Mouse (Mus musculus) heart, postnatal 0 days (tissue): ENCODE measurements around the gene Abhd6. TPM values are rescaled to one million over a fixed set of nuclear protein-coding genes. Genes with fewer than 3 reads are reported as not detected.

Experiments used
- ATAC-seq: fragments of 200-750 bp; cut with Nextera tagmentation; 2 replicates; pipeline ENCODE4 v1.8.0; 2017; ENCODE audit warnings: low read depth, moderate number of reproducible peaks, moderate library complexity; ENCODE audit not compliant: insufficient read depth
- DNase-seq: peaks from one replicate; pipeline ENCODE4 v3.0.0-alpha.2; 2016; ENCODE audit warnings: low spot score
- H3K27ac ChIP-seq: fragments of 300-500 bp; sonication (generic); 2 replicates; pipeline ENCODE4 v1.5.1; 2014; ENCODE audit warnings: low read depth, mild to moderate bottlenecking
- H3K27me3 ChIP-seq: fragments of 300-500 bp; sonication (generic); 2 replicates; pipeline ENCODE4 v1.6.1; 2014; ENCODE audit warnings: low read length, mixed read lengths; ENCODE audit not compliant: control insufficient read depth, insufficient read depth
- H3K36me3 ChIP-seq: fragments of 300-500 bp; sonication (generic); replicated peaks from 2 replicates; pipeline ENCODE4 v1.6.1; 2014; ENCODE audit warnings: low read length, mixed read lengths; ENCODE audit not compliant: control insufficient read depth, insufficient read depth
- H3K4me1 ChIP-seq: fragments of 300-500 bp; sonication (generic); 2 replicates; pipeline ENCODE4 v1.6.1; 2014; ENCODE audit warnings: antibody characterized with exemption; ENCODE audit not compliant: control insufficient read depth, insufficient read depth
- H3K4me2 ChIP-seq: fragments of 300-500 bp; sonication (generic); 2 replicates; pipeline ENCODE4 v1.6.1; 2014; ENCODE audit warnings: low read depth, mild to moderate bottlenecking, low read length, moderate library complexity
- H3K4me3 ChIP-seq: fragments of 300-500 bp; sonication (generic); 2 replicates; pipeline ENCODE4 v1.5.1; 2014; ENCODE audit warnings: low read depth, low read length
- H3K9ac ChIP-seq: fragments of 300-500 bp; sonication (generic); replicated peaks from 2 replicates; pipeline ENCODE4 v1.6.1; 2014; ENCODE audit warnings: low read depth, low read length, mixed read lengths
- H3K9me3 ChIP-seq: fragments of 300-500 bp; sonication (generic); replicated peaks from 2 replicates; pipeline ENCODE4 v1.6.1; 2016; ENCODE audit warnings: low read length; ENCODE audit not compliant: control insufficient read depth
- CTCF ChIP-seq: IDR thresholded peaks from 2 replicates; pipeline ENCODE4 v1.5.1; 2016; ENCODE audit warnings: antibody characterized with exemption, control low read depth, low read depth
- EP300 ChIP-seq: IDR thresholded peaks from 2 replicates; pipeline ENCODE4 v1.6.1; 2016; ENCODE audit warnings: antibody characterized with exemption, low read depth
- WGBS: fragments of 180-500 bp; shearing (Covaris S2); extraction: QIAGEN DNeasy Blood & Tissue Kit; methylation state at CpG from one replicate; pipeline ENCODE4 v1.1.7; 2014; 5-methylcytosine and 5-hydroxymethylcytosine counted together
- polyA plus RNA-seq: library from polyadenylated mRNA; unstranded; fragments of >200 nt; fragmentation: Nextera tagmentation; extraction: Ambion mirVana; gene quantifications from 2 replicates; pipeline ENCODE4 v1.2.1, GENCODE M21; 2015
- total RNA-seq: library from RNA; depleted of rRNA; stranded (reverse); fragments of >200 nt; gene quantifications from 2 replicates; pipeline ENCODE4 v1.2.3, GENCODE M21; 2014; ENCODE audit warnings: low replicate concordance; rRNA removed

Abhd6 gene
- total RNA-seq (2.2 and 2.5 TPM in 2 replicates), polyA plus RNA-seq (9.1 and 10.1 TPM in 2 replicates)

GRCm38 (mm10) chr14:8002432-8003092 lies at the start of gene Abhd6:
Gene Abhd6, plus strand, starts transcription at chr14:8002902.
- Histone ChIP-seq H3K9me3 (no peaks in the 10 kb centered on the region), H3K4me2 (peak within 1 kb of the TSS; percentile 95), H3K9ac (peak within 1 kb of the TSS; percentile 59), H3K36me3 (no peaks in the 10 kb centered on the region), H3K27me3 (peaks cover 24% of the 10 kb centered on the region), H3K27ac (no peak within 1 kb of the TSS), H3K4me1 (peaks cover 11% of the 10 kb centered on the region; the same call in 1 of the 2 replicates), H3K4me3 (peak within 1 kb of the TSS; percentile 61)
- peak; percentile 66 for DNase-seq
- no peak for TF ChIP-seq CTCF
- WGBS: 2% methylated on average over 37 of the region's 38 CpGs
- ATAC-seq: peak; percentile 89

- Histone ChIP-seq H3K27me3 (no peaks in the 10 kb centered on the region), H3K9me3 (no peaks in the 10 kb centered on the region), H3K4me2 (no peak overlapping the region), H3K9ac (0 out of 2 replicates have a peak overlapping the region, but pooled peaks have one; percentile 5), H3K36me3 (peaks cover 17% of the 10 kb centered on the region; the same call in 1 of the 2 replicates), H3K4me3 (no peak overlapping the region), H3K4me1 (peaks cover 16% of the 10 kb centered on the region), H3K27ac (peak overlapping the region; percentile 82)
- 40% methylated on average over 6 of the region's 6 CpGs for WGBS
- DNase-seq: peak; percentile 30
- no peak for TF ChIP-seq EP300
- TF ChIP-seq CTCF: no peak
- 0 out of 2 replicates have a peak, but pooled peaks have one; percentile 13 for ATAC-seq
Measured at GRCm38 (mm10) chr14:7954071-7954471, 48.6 kb upstream of the Abhd6 start.

- H3K4me2 ChIP-seq: no peak overlapping the region
- no peak for DNase-seq
- H3K9ac ChIP-seq: no peak overlapping the region
- ATAC-seq: no peak
- no peaks in the 10 kb centered on the region for H3K9me3 ChIP-seq
- H3K27ac ChIP-seq: no peak overlapping the region
- no peak for TF ChIP-seq EP300
- TF ChIP-seq CTCF: no peak
- H3K27me3 ChIP-seq: no peaks in the 10 kb centered on the region
- 68% methylated on average over 10 of the region's 10 CpGs for WGBS
- peaks cover 16% of the 10 kb centered on the region for H3K4me1 ChIP-seq
- H3K4me3 ChIP-seq: no peak overlapping the region
- H3K36me3 ChIP-seq: 0 out of 2 replicates have a peak, but pooled peaks cover 4% of the 10 kb centered on the region
Measured at GRCm38 (mm10) chr14:7956427-7956826, 46.3 kb upstream of the Abhd6 start.

GRCm38 (mm10) chr14:7957049-7957448 lies 45.7 kb upstream of the Abhd6 start, which contains the start of gene Gm45521:
Gene Gm45521, plus strand, starts transcription at chr14:7957288.
- ATAC-seq (no peak), DNase-seq (no peak)
- Histone ChIP-seq H3K9ac (no peak within 1 kb of the TSS), H3K4me3 (no peak within 1 kb of the TSS), H3K27me3 (no peaks in the 10 kb centered on the region), H3K4me1 (peaks cover 16% of the 10 kb centered on the region), H3K4me2 (no peak within 1 kb of the TSS), H3K27ac (no peak within 1 kb of the TSS), H3K9me3 (no peaks in the 10 kb centered on the region), H3K36me3 (no peaks in the 10 kb centered on the region)
- TF ChIP-seq CTCF (no peak), EP300 (no peak)
- WGBS: 69% methylated on average over 9 of the region's 9 CpGs

- Histone ChIP-seq H3K36me3 (no peaks in the 10 kb centered on the region), H3K27ac (no peak overlapping the region), H3K9me3 (no peaks in the 10 kb centered on the region), H3K27me3 (no peaks in the 10 kb centered on the region), H3K4me3 (no peak overlapping the region), H3K9ac (no peak overlapping the region), H3K4me2 (no peak overlapping the region), H3K4me1 (no peaks in the 10 kb centered on the region)
- TF ChIP-seq CTCF (peak; percentile 50), EP300 (no peak)
- peak; percentile 28 for DNase-seq
- WGBS: 62% methylated on average over 11 of the region's 11 CpGs
- peak; percentile 31; the same call in 1 of the 2 replicates for ATAC-seq
Measured at GRCm38 (mm10) chr14:7960616-7961015, 42.1 kb upstream of the Abhd6 start.
